ENCODE assay signal across 13 mouse cellular contexts in genomic region chr4:108782421-108783085, GRCm38 (mm10). TPM values are rescaled to one million over a fixed set of nuclear protein-coding genes. Genes with fewer than 3 reads are reported as not detected.
A peak's percentile ranks its signal among the peaks of the same experiment; 100 is the strongest.
DNase-seq lines count a peak whose midpoint lies in the region; ATAC-seq and TF ChIP-seq lines count a peak whose summit lies in the region.
"Had no signal": no experiment of that assay in that cellular context is flagged by ENCODE, and none has a peak within 500 bp of the region (broad histone marks: within the 10 kb centered on the region; RNA-seq: fewer than 3 reads in every experiment).

No protein-coding gene starts in this region.

- WGBS in stomach, embryonic 15.5 days = 39% methylated on average over 8 of the region's 8 CpGs
- 30% methylated on average over 8 of the region's 8 CpGs for WGBS in stomach, postnatal 0 days

- no peak for TF ChIP-seq EP300 in stomach, postnatal 0 days (optimal IDR thresholded peaks at IDR 0.05)

- no peak for ATAC-seq in stomach, embryonic 15.5 days (ENCODE audit: insufficient read depth, low FRiP score, low read depth)
- ATAC-seq in stomach, postnatal 0 days (ENCODE audit: low FRiP score, low TSS enrichment) = no peak
- ATAC-seq: intestine, embryonic 16.5 days had no signal

- H3K4me2 ChIP-seq in stomach, embryonic 15.5 days = no peak overlapping the region
- no peak overlapping the region for H3K4me2 ChIP-seq in stomach, postnatal 0 days (replicated peaks; ENCODE audit: low read depth)

- no peaks in the 10 kb centered on the region for H3K9me3 ChIP-seq in stomach, embryonic 15.5 days
- H3K9me3 ChIP-seq in stomach, postnatal 0 days (ENCODE audit: control insufficient read depth, low read length) = no peaks in the 10 kb centered on the region
- H3K9me3 ChIP-seq: embryonic facial prominence, embryonic 13.5 days; heart, embryonic 13.5 days; limb, embryonic 13.5 days; megakaryocyte, embryonic 14.5 days had no signal

- H3K36me3 ChIP-seq in stomach, embryonic 15.5 days = no peaks in the 10 kb centered on the region
- H3K36me3 ChIP-seq in stomach, postnatal 0 days (ENCODE audit: control insufficient read depth, insufficient read depth, low read length) = no peaks in the 10 kb centered on the region
- H3K36me3 ChIP-seq: embryonic facial prominence, embryonic 13.5 days; heart, embryonic 13.5 days; limb, embryonic 13.5 days had no signal

- H3K27ac ChIP-seq in stomach, embryonic 15.5 days = peak overlapping the region; percentile 21; the same call in 1 of the 2 replicates
- no peak overlapping the region; the same call in 1 of the 2 replicates for H3K27ac ChIP-seq in stomach, postnatal 0 days (replicated peaks)
- H3K27ac ChIP-seq: embryonic facial prominence, embryonic 13.5 days; heart, embryonic 13.5 days; limb, embryonic 13.5 days had no signal

- H3K4me3 ChIP-seq in stomach, embryonic 15.5 days (replicated peaks) = no peak overlapping the region
- H3K4me3 ChIP-seq in stomach, postnatal 0 days (ENCODE audit: low read depth, low read length) = no peak overlapping the region
- H3K4me3 ChIP-seq: embryonic facial prominence, embryonic 13.5 days; heart, embryonic 13.5 days; limb, embryonic 13.5 days; megakaryocyte, embryonic 14.5 days had no signal

- H3K9ac ChIP-seq in stomach, embryonic 15.5 days = no peak overlapping the region
- no peak overlapping the region for H3K9ac ChIP-seq in stomach, postnatal 0 days (ENCODE audit: low read length)
- H3K9ac ChIP-seq: embryonic facial prominence, embryonic 13.5 days; heart, embryonic 13.5 days; limb, embryonic 13.5 days had no signal

- no peak for TF ChIP-seq CTCF in stomach, postnatal 0 days (IDR thresholded peaks at IDR 0.05; ENCODE audit: low read depth)

- no peaks in the 10 kb centered on the region for H3K27me3 ChIP-seq in stomach, embryonic 15.5 days (replicated peaks)
- H3K27me3 ChIP-seq in stomach, postnatal 0 days (ENCODE audit: control insufficient read depth, insufficient read depth, low read length) = no peaks in the 10 kb centered on the region
- H3K27me3 ChIP-seq: embryonic facial prominence, embryonic 13.5 days; heart, embryonic 13.5 days; limb, embryonic 13.5 days had no signal

- DNase-seq in cerebellum, adult 11 months = peak; percentile 22
- no peak for DNase-seq in cerebellum, postnatal 4 days (ENCODE audit: low spot score in 2 of 2)
- DNase-seq in stomach, postnatal 0 days (ENCODE audit: low spot score) = no peak
- DNase-seq in left cerebral cortex, adult 18-20 months (ENCODE audit: low spot score in 2 of 2) = peak; percentile 45 to 46
- no peak for DNase-seq in thymus, postnatal 0 days (ENCODE audit: low spot score)
- no peak for DNase-seq in T-cell, adult 2 months (ENCODE audit: low spot score)
- DNase-seq in urinary bladder, postnatal 25 days (ENCODE audit: low spot score) = no peak

- no peaks in the 10 kb centered on the region for H3K4me1 ChIP-seq in stomach, embryonic 15.5 days
- no peaks in the 10 kb centered on the region for H3K4me1 ChIP-seq in stomach, postnatal 0 days (replicated peaks; ENCODE audit: control insufficient read depth, insufficient read depth)
- H3K4me1 ChIP-seq: embryonic facial prominence, embryonic 13.5 days; limb, embryonic 13.5 days had no signal

RNA-seq across cellular contexts. Expression of gene Zfyve9, which starts 2.0 kb away (rescaled TPM):
- 4.2 and 4.6 TPM in 2 replicates for polyA plus RNA-seq in stomach, embryonic 15.5 days (2015; fragmentation: Nextera tagmentation; extraction: Ambion mirVana)
- polyA plus RNA-seq in stomach, postnatal 0 days (2015; fragmentation: Nextera tagmentation; extraction: Ambion mirVana) = 2.6 and 3.0 TPM in 2 replicates
- total RNA-seq in left cerebral cortex, adult 18-20 months (2021) = 10 to 100 TPM; 72.4 to 73.0 TPM
- 0.94 and 1.2 TPM in 2 replicates for polyA plus RNA-seq in thymus, postnatal 0 days (2015; fragmentation: Nextera tagmentation; extraction: Ambion mirVana)

RNA-seq across cellular contexts. Expression of gene Btf3l4, which starts 50.9 kb away (rescaled TPM):
- 122 and 145 TPM in 2 replicates for polyA plus RNA-seq in stomach, embryonic 15.5 days (2015; fragmentation: Nextera tagmentation; extraction: Ambion mirVana)
- 114 TPM in 2 replicates for polyA plus RNA-seq in stomach, postnatal 0 days (2015; fragmentation: Nextera tagmentation; extraction: Ambion mirVana)
- total RNA-seq in left cerebral cortex, adult 18-20 months (2021) = 10 to 100 TPM; 85.6 to 91.5 TPM
- polyA plus RNA-seq in thymus, postnatal 0 days (2015; fragmentation: Nextera tagmentation; extraction: Ambion mirVana) = 184 and 187 TPM in 2 replicates

RNA-seq across cellular contexts. Expression of gene Txndc12, which starts 51.8 kb away (rescaled TPM):
- polyA plus RNA-seq in stomach, embryonic 15.5 days (2015; fragmentation: Nextera tagmentation; extraction: Ambion mirVana) = 97.2 and 108 TPM in 2 replicates
- polyA plus RNA-seq in stomach, postnatal 0 days (2015; fragmentation: Nextera tagmentation; extraction: Ambion mirVana) = 64.0 and 66.7 TPM in 2 replicates
- total RNA-seq in left cerebral cortex, adult 18-20 months (2021) = 10 to 100 TPM; 39.6 to 44.2 TPM
- 50.5 and 53.4 TPM in 2 replicates for polyA plus RNA-seq in thymus, postnatal 0 days (2015; fragmentation: Nextera tagmentation; extraction: Ambion mirVana)

Comparison
In these comparisons a context has a peak if more than half of its experiments do, and no peak if none do; other contexts are left out.
1. DNase-seq: peak in cerebellum, adult 11 months (single experiment) and left cerebral cortex, adult 18-20 months (2 of 2); none in cerebellum, postnatal 4 days (0 of 2), stomach, postnatal 0 days (single experiment), thymus, postnatal 0 days (single experiment), T-cell, adult 2 months (single experiment) and urinary bladder, postnatal 25 days (single experiment).